Mouse (Mus musculus): Measurements from ENCODE around the gene Olfr791. TPM values are rescaled to one million over a fixed set of nuclear protein-coding genes. Genes with fewer than 3 reads are reported as not detected.

Gene Olfr791
- polyA plus RNA-seq, 1 experiment from 2014 or later = not detected

DNA sequence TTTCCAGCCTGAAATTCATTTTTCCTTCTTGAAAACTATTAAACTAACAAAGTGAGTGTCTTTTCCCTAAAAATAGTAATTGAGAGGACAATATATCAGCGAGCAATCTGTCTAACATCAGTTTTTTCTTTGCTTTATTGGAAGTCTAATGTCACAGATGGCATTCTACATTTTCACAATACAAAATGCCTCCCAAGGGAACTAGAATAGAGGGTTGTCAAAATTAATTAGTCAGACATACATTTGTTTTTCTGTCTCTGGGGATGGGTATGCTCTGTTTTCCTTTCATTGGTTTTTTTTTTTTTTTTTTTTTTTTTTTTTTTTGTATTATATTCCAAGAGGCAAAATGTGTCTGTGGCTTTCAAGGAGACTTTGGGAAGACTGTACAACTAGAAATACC lies 55.5 kb downstream of the Olfr791 start:
- no peaks in the 10 kb centered on the region for H3K27me3 ChIP-seq (ENCODE audit: control insufficient read depth, insufficient read depth, low read length)
- H3K27ac ChIP-seq (replicated peaks; ENCODE audit: low read depth, low read length) = no peak overlapping the region
- no peaks in the 10 kb centered on the region for H3K36me3 ChIP-seq (ENCODE audit: control insufficient read depth, insufficient read depth, low read length)
- H3K4me1 ChIP-seq (ENCODE audit: control insufficient read depth, insufficient read depth, low read length) = no peaks in the 10 kb centered on the region
- H3K9ac ChIP-seq (ENCODE audit: low read length) = no peak overlapping the region
- no peak for DNase-seq (ENCODE audit: low spot score)
- H3K4me3 ChIP-seq (ENCODE audit: low read depth, low read length) = no peak overlapping the region
- H3K4me2 ChIP-seq (ENCODE audit: low read depth, severe bottlenecking) = no peak overlapping the region
- WGBS = 77% methylated on average over 1 of the region's 1 CpGs
- no peaks in the 10 kb centered on the region for H3K9me3 ChIP-seq (ENCODE audit: control insufficient read depth, low read length)
- ATAC-seq (ENCODE audit: insufficient number of reproducible peaks, low FRiP score, low TSS enrichment, low read depth) = no peak

Other genes starting within 250 kb of the Olfr791 start
- gene Olfr780, start 203.7 kb upstream of the Olfr791 start, polyA plus RNA-seq (2014; fragmentation: Nextera tagmentation; extraction: Ambion mirVana) = not detected in 2 replicates
- not detected in 2 replicates for gene Olfr781, start 192.9 kb upstream of the Olfr791 start, polyA plus RNA-seq (2014; fragmentation: Nextera tagmentation; extraction: Ambion mirVana)
- not detected in 2 replicates for gene Olfr782, start 172.9 kb upstream of the Olfr791 start, polyA plus RNA-seq (2014; fragmentation: Nextera tagmentation; extraction: Ambion mirVana)
- 0.04 and 0.06 TPM in 2 replicates for gene Olfr784, start 137.7 kb upstream of the Olfr791 start, polyA plus RNA-seq (2014; fragmentation: Nextera tagmentation; extraction: Ambion mirVana)
- not detected in 2 replicates for gene Olfr785, start 116.4 kb upstream of the Olfr791 start, polyA plus RNA-seq (2014; fragmentation: Nextera tagmentation; extraction: Ambion mirVana)
- not detected in 2 replicates for gene Olfr786, start 94.5 kb upstream of the Olfr791 start, polyA plus RNA-seq (2014; fragmentation: Nextera tagmentation; extraction: Ambion mirVana)
- not detected in 2 replicates for gene Olfr787, start 59.9 kb upstream of the Olfr791 start, polyA plus RNA-seq (2014; fragmentation: Nextera tagmentation; extraction: Ambion mirVana)
- gene Olfr788, start 50.8 kb upstream of the Olfr791 start, polyA plus RNA-seq (2014; fragmentation: Nextera tagmentation; extraction: Ambion mirVana) = not detected in 2 replicates
- not detected in 2 replicates for gene Olfr789, start 37.0 kb upstream of the Olfr791 start, polyA plus RNA-seq (2014; fragmentation: Nextera tagmentation; extraction: Ambion mirVana)
- gene Olfr790, start 23.3 kb upstream of the Olfr791 start, polyA plus RNA-seq (2014; fragmentation: Nextera tagmentation; extraction: Ambion mirVana) = not detected in 2 replicates
- not detected in 2 replicates for gene Olfr792, start 17.4 kb downstream of the Olfr791 start, polyA plus RNA-seq (2014; fragmentation: Nextera tagmentation; extraction: Ambion mirVana)
- not detected in 2 replicates for gene Olfr794, start 45.9 kb downstream of the Olfr791 start, polyA plus RNA-seq (2014; fragmentation: Nextera tagmentation; extraction: Ambion mirVana)
- not detected in 2 replicates for gene Olfr796, start 90.8 kb downstream of the Olfr791 start, polyA plus RNA-seq (2014; fragmentation: Nextera tagmentation; extraction: Ambion mirVana)
- gene Olfr798, start 106.1 kb downstream of the Olfr791 start, polyA plus RNA-seq (2014; fragmentation: Nextera tagmentation; extraction: Ambion mirVana) = not detected in 2 replicates
- gene Olfr799, start 115.7 kb downstream of the Olfr791 start, polyA plus RNA-seq (2014; fragmentation: Nextera tagmentation; extraction: Ambion mirVana) = not detected in 2 replicates
- gene Olfr800, start 135.9 kb downstream of the Olfr791 start, polyA plus RNA-seq (2014; fragmentation: Nextera tagmentation; extraction: Ambion mirVana) = not detected in 2 replicates
- gene Olfr801, start 152.1 kb downstream of the Olfr791 start, polyA plus RNA-seq (2014; fragmentation: Nextera tagmentation; extraction: Ambion mirVana) = not detected in 2 replicates
- not detected in 2 replicates for gene Olfr802, start 166.4 kb downstream of the Olfr791 start, polyA plus RNA-seq (2014; fragmentation: Nextera tagmentation; extraction: Ambion mirVana)
- gene Olfr803, start 172.5 kb downstream of the Olfr791 start, polyA plus RNA-seq (2014; fragmentation: Nextera tagmentation; extraction: Ambion mirVana) = not detected in 2 replicates
- not detected in 2 replicates for gene Olfr804, start 181.4 kb downstream of the Olfr791 start, polyA plus RNA-seq (2014; fragmentation: Nextera tagmentation; extraction: Ambion mirVana)
- gene Olfr805, start 207.6 kb downstream of the Olfr791 start, polyA plus RNA-seq (2014; fragmentation: Nextera tagmentation; extraction: Ambion mirVana) = not detected in 2 replicates
- gene Olfr806, start 220.1 kb downstream of the Olfr791 start, polyA plus RNA-seq (2014; fragmentation: Nextera tagmentation; extraction: Ambion mirVana) = not detected in 2 replicates
- not detected in 2 replicates for gene Olfr807, start 236.0 kb downstream of the Olfr791 start, polyA plus RNA-seq (2014; fragmentation: Nextera tagmentation; extraction: Ambion mirVana)
- not detected in 2 replicates for gene Olfr808, start 243.7 kb downstream of the Olfr791 start, polyA plus RNA-seq (2014; fragmentation: Nextera tagmentation; extraction: Ambion mirVana)